Mouse (Mus musculus) lung, postnatal 25 days (tissue): ENCODE measurements around the gene Prss16.

Experiments
- DNase-seq: peaks from one replicate; pipeline ENCODE4 v3.0.0; 2022; ENCODE audit warnings: low spot score

Gene Prss16

DNA sequence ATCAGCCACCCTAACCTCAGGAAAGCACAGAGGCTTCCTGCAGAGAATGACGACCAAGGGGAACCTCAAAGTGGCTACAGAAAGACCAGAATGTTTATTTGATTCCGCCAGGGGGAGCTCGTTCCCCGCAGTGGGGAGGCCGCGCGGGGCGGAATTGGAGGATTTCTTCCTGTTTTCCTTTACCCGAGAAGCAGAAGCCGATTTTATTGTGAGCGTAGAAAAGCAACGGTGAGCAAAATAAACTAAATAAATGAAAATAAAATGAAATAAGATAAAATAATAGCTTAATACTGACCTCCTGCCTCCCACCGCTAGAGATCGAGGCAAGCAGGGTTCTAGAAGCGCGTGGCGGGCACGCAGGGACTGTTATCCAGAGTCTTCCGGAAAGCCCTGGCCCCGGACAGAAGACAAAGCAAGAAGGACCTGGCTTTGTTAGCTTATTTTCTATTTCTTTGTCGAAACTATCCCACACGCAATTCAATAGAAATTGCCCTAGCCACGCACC, 35.3 kb downstream of the Prss16 start:
- DNase-seq = peak; percentile 91

DNA sequence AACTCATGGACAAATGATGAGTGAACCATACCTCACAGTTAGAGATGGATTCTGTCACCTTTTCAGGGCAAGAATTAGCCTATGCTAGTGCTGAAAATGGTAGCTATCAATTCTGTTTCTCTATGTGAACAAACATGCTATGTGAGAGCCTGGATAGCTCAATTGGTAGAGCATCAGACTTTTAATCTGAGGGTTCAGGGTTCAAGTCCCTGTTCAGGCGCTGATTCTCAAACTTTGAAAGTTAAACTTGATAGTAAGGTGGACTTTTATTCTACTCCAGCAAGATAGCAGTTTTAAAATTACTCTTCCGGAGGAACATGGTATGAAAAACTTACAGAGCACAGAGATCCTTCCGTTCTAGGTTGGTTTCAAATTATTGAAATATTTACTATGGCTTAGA, 37.9 kb downstream of the Prss16 start:
- no peak for DNase-seq

DNA sequence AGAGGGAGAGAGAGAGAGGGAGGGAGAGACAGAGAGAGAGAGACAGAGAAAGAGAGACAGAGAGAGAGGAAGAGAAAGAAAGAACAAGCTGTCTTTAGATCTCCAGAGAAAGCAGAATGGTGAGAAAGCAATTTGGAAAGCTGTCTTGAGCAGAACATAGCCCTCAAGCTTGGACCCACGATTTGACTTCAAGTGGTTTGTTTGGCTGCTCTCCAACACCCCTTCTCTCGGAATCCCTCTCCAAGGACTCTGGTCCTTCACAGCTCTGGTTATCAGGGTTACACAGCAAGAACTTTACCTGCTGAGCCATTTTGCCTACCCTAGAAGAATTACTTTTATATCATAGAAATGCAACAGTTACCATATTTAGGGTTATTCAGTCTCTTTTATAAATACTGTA, 39.7 kb downstream of the Prss16 start:
- no peak for DNase-seq

DNA sequence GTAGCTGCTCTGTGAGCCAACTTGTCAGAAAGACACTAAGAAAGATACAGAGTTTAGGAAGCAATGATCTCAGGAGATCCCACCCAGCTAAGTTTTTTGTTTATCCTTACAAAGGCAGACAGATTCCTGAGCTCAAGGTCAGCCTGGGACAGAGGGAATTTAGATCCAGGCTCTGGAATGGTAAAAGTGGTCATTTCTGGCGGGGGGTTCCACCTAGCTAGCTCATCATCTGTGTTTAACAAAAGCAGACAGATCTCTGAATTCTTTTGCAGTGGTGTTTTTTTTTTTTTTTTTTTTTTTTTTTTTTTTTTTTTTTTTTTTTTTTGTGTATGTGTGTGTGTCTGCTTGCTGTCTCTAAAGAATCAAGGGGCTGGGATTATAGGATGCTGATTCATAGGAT, 40.3 kb downstream of the Prss16 start:
- DNase-seq = no peak
